ENCODE assay signal across 11 mouse cellular contexts in the genomic region with DNA sequence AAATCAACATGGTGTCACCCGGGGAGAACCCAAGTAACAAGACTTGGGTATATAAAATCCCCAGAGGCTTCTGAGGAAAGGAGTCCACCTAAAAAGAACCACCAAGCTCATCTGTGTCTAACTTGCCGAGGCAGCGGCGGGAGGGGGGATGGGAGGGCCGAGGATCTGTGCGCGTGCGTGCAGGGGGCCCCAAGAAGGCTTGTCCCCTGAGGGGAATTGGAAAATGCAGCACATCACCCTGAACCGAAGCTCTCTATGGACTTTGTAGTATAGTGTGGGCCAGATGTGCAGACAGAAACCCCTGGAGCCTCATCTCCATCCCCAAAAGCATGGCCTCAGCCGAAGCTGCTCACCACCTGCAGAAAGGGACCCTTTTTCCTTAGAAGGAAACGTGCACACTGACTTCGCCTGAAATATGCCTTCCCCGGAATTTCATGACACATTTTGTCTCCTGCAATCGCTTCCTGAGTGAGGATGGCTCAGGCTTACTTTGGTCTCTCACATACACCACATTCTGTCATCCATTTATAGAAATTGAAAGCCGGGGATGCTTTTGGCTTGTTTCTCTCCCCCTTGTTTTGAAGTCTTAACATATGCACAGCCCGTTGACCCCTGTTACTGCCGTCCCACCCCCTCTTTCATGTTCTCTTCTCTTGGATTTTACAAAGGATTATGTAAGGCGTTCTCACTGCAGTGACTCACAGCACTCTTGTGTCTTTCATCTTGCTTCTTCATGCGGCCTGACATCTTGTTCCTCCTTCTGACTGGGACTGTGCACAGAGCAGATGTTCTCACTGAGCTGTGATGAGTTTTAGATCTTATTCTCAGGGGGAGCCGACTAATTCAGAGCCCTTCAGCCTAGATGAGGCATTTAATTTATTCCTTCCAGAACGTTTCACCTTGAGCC.
DNase-seq lines count a peak whose midpoint lies in the region; ATAC-seq lines count a peak whose summit lies in the region.
"Had no signal": no experiment of that assay in that cellular context is flagged by ENCODE, and none has a peak within 500 bp of the region (broad histone marks: within the 10 kb centered on the region; RNA-seq: fewer than 3 reads in every experiment).

No protein-coding gene starts in this region.

- no peak overlapping the region for H3K4me3 ChIP-seq in hindbrain, embryonic 10.5 days
- H3K4me3 ChIP-seq in hindbrain, embryonic 13.5 days, result no peak overlapping the region

- no peak overlapping the region for H3K4me2 ChIP-seq in hindbrain, embryonic 13.5 days

- ATAC-seq in hindbrain, embryonic 13.5 days (ENCODE audit: low FRiP score), result no peak
- ATAC-seq: intestine, embryonic 16.5 days had no signal

- H3K27me3 ChIP-seq in hindbrain, embryonic 10.5 days (ENCODE audit: insufficient read depth, poor library complexity, severe bottlenecking), result no peaks in the 10 kb centered on the region; the same call in 1 of the 2 replicates
- no peaks in the 10 kb centered on the region for H3K27me3 ChIP-seq in hindbrain, embryonic 13.5 days

- peaks cover 16% of the 10 kb centered on the region for H3K4me1 ChIP-seq in hindbrain, embryonic 10.5 days (replicated peaks)
- H3K4me1 ChIP-seq in hindbrain, embryonic 13.5 days (replicated peaks), result peaks cover 11% of the 10 kb centered on the region

- H3K27ac ChIP-seq in hindbrain, embryonic 10.5 days, result peak overlapping the region; percentile 62; the same call in 1 of the 2 replicates
- no peak overlapping the region for H3K27ac ChIP-seq in hindbrain, embryonic 13.5 days
- H3K27ac ChIP-seq: liver, embryonic 14.5 days had no signal

- WGBS in hindbrain, embryonic 10.5 days, result 51% methylated on average over 21 of the region's 21 CpGs
- 43% methylated on average over 21 of the region's 21 CpGs for WGBS in hindbrain, embryonic 13.5 days

- no peak overlapping the region for H3K9ac ChIP-seq in hindbrain, embryonic 13.5 days
- H3K9ac ChIP-seq: liver, embryonic 14.5 days had no signal

- DNase-seq in hindbrain, embryonic 10.5 days (ENCODE audit: low spot score), result peak; percentile 4
- peak; percentile 4 to 17 for DNase-seq in frontal cortex, postnatal 25 days (ENCODE audit: low spot score in 2 of 2)
- peak; percentile 18 to 47 for DNase-seq in left cerebral cortex, adult 8-10 months (ENCODE audit: low spot score in 2 of 2)
- DNase-seq in right cerebral cortex, postnatal 10 days (ENCODE audit: low spot score in 2 of 2), result peak; percentile 27 to 34
- no peak for DNase-seq in gastrocnemius, postnatal 25 days
- DNase-seq in spleen, postnatal 14 days (ENCODE audit: low spot score in 2 of 2), result no peak
- no peak for DNase-seq in cerebellum, adult 9-10 months
- DNase-seq: cerebellum, adult 9-11 months had no signal

- no peaks in the 10 kb centered on the region for H3K9me3 ChIP-seq in hindbrain, embryonic 10.5 days
- H3K9me3 ChIP-seq in hindbrain, embryonic 13.5 days, result no peaks in the 10 kb centered on the region

- no peaks in the 10 kb centered on the region for H3K36me3 ChIP-seq in hindbrain, embryonic 10.5 days
- no peaks in the 10 kb centered on the region for H3K36me3 ChIP-seq in hindbrain, embryonic 13.5 days

Comparison
In these comparisons a context has a peak if more than half of its experiments do, and no peak if none do; other contexts are left out.
1. DNase-seq: peak in hindbrain, embryonic 10.5 days (single experiment), frontal cortex, postnatal 25 days (2 of 2), left cerebral cortex, adult 8-10 months (2 of 2) and right cerebral cortex, postnatal 10 days (2 of 2); none in gastrocnemius, postnatal 25 days (single experiment), spleen, postnatal 14 days (0 of 2) and cerebellum, adult 9-10 months (single experiment).